Mouse (Mus musculus) adrenal gland, postnatal 10 days (tissue): ENCODE results near the gene Il1f9. TPM values are rescaled to one million over a fixed set of nuclear protein-coding genes. Genes with fewer than 3 reads are reported as not detected.

Experiments
- DNase-seq: peaks from one replicate; pipeline ENCODE4 v3.0.0; 2021; ENCODE audit warnings: mixed read lengths
- long read RNA-seq, 2 experiments: library from polyadenylated mRNA; stranded (forward); transcript quantifications; one replicate each; pipeline ENCODE4 v2.0.0; 2021
- total RNA-seq, 2 experiments: library from RNA; stranded (reverse); gene quantifications; 2 replicates each; pipeline ENCODE4 v1.2.3; 2021

Il1f9 gene
- total RNA-seq: under 1 TPM; 0.15 to 0.18 TPM
- long read RNA-seq, experiment 1: 0 reads
- long read RNA-seq, experiment 2: 0 reads

DNA sequence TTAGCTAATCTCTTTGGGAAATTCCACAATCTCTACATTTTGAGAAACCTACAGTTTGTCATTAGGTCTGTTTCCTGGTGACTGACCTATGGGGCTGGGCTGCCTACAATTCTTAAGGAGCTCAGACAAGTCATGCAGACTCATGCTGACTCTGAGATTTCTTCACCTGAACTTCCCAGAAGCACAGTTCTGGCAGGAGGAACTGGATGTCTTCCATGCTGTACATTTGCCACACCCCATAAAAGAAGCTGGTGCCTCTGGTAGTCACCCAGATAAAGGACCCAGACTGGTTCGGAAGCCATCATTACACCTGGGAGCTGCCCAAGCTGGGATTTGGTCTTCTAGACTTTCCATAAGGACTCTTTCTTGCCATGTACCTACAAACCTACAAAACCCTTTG, at the start of gene Il1f9:
Il1f9 (plus strand) TSS at position 301 of the 400 bp plus-strand sequence.
- DNase-seq: no peak

- DNase-seq: no peak
Measured at GRCm38 (mm10) chr2:24152861-24153260, 33.4 kb upstream of the Il1f9 start, which contains the start of gene Il1f8. Gene Il1f8, plus strand, starts transcription at chr2:24153161.

GRCm38 (mm10) chr2:24181683-24182331, 4.5 kb upstream of the Il1f9 start:
- DNase-seq: peak; percentile 49

DNA sequence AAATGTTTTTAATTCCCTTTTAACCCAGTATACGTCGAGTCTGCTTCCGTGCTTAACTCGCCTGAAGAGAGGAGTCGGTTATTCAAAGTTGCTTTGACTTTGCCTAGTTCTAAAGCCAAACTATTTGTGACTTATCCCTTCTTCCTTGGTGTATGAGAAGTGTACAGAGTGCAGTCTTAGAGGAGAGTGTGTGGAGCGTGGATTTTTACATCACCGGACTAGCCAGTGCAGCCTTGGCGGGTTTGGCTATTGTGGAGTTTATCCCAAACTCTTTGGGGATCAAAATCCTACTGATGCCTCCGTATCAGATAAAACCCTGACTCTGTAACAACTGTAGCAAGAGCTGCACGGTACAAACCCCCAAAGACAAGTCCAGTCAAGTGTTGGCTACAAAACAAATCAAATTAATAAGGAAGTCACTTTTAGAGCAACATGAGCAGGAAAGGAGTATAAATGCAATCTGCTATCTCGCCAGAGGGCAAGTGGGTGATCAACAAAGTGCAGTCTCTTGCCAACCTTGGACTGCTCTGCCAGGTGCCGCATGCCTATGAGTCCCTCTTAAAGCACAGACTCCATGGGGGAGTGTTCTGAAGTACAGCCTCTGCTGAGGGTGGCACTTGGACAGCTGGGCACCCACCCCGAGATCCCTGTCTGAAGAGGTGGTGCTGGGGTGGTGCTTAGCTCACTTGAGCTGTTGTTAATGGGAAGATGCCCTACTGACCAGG, 3.7 kb upstream of the Il1f9 start:
- peak; percentile 20 for DNase-seq

DNA sequence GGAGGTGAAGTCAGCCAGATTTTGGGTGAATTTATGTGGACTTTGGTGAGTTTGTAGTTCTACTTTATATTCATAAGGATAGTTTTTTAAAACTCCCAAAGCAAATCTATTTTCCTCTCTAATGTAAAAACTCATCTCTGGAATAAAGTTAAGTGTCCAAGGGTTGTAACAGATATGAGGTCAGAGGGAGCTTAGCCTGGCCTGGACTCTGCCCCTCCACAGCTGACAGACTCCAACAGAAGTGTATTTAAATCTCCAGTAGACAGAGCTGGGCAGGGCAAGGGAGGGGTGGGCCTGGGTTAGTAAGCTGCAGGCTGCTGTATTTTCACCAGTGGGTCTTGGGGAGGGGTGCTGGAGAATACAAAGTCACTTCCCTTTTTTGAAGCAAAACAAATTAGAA, 2.2 kb upstream of the Il1f9 start:
- peak; percentile 20 for DNase-seq

DNA sequence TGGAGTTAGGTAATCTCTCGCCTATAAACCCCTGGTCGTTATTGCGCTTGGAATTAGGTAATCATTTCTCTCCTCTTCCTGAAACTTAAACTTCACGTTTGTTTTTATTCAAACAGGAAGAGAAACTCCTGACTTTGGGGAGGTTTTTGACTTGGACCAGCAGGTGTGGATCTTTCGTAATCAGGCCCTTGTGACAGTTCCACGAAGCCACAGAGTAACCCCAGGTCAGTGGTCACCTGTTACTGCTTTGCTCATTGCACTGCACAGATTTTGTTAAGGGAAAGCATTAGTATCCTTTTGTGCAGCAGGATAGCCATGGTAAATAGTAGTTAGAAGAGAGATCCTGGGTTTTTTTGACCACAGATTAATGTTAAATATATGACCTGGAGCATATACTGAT, 1.3 kb downstream of the Il1f9 start:
- no peak for DNase-seq

GRCm38 (mm10) chr2:24188189-24188588, 1.9 kb downstream of the Il1f9 start:
- DNase-seq: peak; percentile 6

GRCm38 (mm10) chr2:24215118-24215517, 28.8 kb downstream of the Il1f9 start, which contains the start of gene Il1f6:
Gene Il1f6, plus strand, starts transcription at chr2:24215418.
- DNase-seq: no peak

- no peak for DNase-seq
Measured at GRCm38 (mm10) chr2:24227191-24227590, 40.9 kb downstream of the Il1f9 start.

Other genes starting within 250 kb of the Il1f9 start
- gene Hnmt, start 137.1 kb upstream of the Il1f9 start, total RNA-seq: 10 to 100 TPM; 12.0 to 13.1 TPM
- not detected for gene Tbpl2, start 89.9 kb upstream of the Il1f9 start, total RNA-seq
- not detected for gene Il1f8, start 33.3 kb upstream of the Il1f9 start, total RNA-seq
- gene Il1f6, start 28.9 kb downstream of the Il1f9 start, total RNA-seq: not detected
- not detected for gene Il1f5, start 90.5 kb downstream of the Il1f9 start, total RNA-seq
- gene Il1f10, start 104.7 kb downstream of the Il1f9 start, total RNA-seq: not detected
- 1 to 10 TPM; 2.0 to 6.2 TPM for gene Il1rn, start 150.4 kb downstream of the Il1f9 start, total RNA-seq
- gene Psd4, start 181.1 kb downstream of the Il1f9 start, total RNA-seq: 1 to 10 TPM; 4.2 to 6.7 TPM